In genomic region chr5:34370840-34371239, GRCm38 (mm10) we compare ENCODE assay signal across 8 mouse cellular contexts. TPM values are rescaled to one million over a fixed set of nuclear protein-coding genes. Genes with fewer than 3 reads are reported as not detected.
DNase-seq lines count a peak whose midpoint lies in the region; ATAC-seq and TF ChIP-seq lines count a peak whose summit lies in the region.

No protein-coding gene starts in this region.

- no peaks in the 10 kb centered on the region for H3K9me3 ChIP-seq in heart, embryonic 12.5 days (replicated peaks)
- H3K9me3 ChIP-seq in ES-E14 (ENCODE audit: control insufficient read depth, insufficient read depth, low read depth, low read length), result no peaks in the 10 kb centered on the region
- no peaks in the 10 kb centered on the region for H3K9me3 ChIP-seq in forebrain, postnatal 0 days (ENCODE audit: low read length)

- no peaks in the 10 kb centered on the region for H3K36me3 ChIP-seq in heart, embryonic 12.5 days
- no peaks in the 10 kb centered on the region for H3K36me3 ChIP-seq in ES-E14 (ENCODE audit: control insufficient read depth, insufficient read depth, low read length, poor library complexity, severe bottlenecking)
- no peaks in the 10 kb centered on the region for H3K36me3 ChIP-seq in forebrain, postnatal 0 days (ENCODE audit: insufficient read depth)
- no peaks in the 10 kb centered on the region for H3K36me3 ChIP-seq in macrophage (ENCODE audit: inconsistent target)

- no peak for ATAC-seq in heart, embryonic 12.5 days (ENCODE audit: insufficient number of reproducible peaks, low FRiP score)
- ATAC-seq in forebrain, postnatal 0 days, result no peak

- no peaks in the 10 kb centered on the region for H3K27me3 ChIP-seq in heart, embryonic 12.5 days (replicated peaks)
- H3K27me3 ChIP-seq in forebrain, postnatal 0 days (ENCODE audit: insufficient read depth, low read length), result no peaks in the 10 kb centered on the region

- H3K27ac ChIP-seq in heart, embryonic 12.5 days (ENCODE audit: poor library complexity, severe bottlenecking), result peak overlapping the region; percentile 78
- no peak overlapping the region for H3K27ac ChIP-seq in ES-E14 (ENCODE audit: insufficient read depth, low read depth, low read length, poor library complexity, severe bottlenecking)
- no peak overlapping the region for H3K27ac ChIP-seq in forebrain, postnatal 0 days (ENCODE audit: low read depth, low read length)
- H3K27ac ChIP-seq in macrophage, result no peak overlapping the region

- peak overlapping the region; percentile 89 for H3K4me2 ChIP-seq in heart, embryonic 12.5 days
- H3K4me2 ChIP-seq in forebrain, postnatal 0 days (ENCODE audit: low read depth), result peak overlapping the region; percentile 51

- no peak for DNase-seq in heart, postnatal 4 days
- no peak for DNase-seq in ES-E14 (ENCODE audit: low read depth, low spot score)
- no peak for DNase-seq in forebrain, postnatal 0 days
- no peak for DNase-seq in adrenal gland, postnatal 25 days
- no peak for DNase-seq in cerebellum, adult 9-10 months
- DNase-seq in frontal cortex, postnatal 25 days (ENCODE audit: low spot score in 2 of 2), result no peak

- WGBS in heart, embryonic 12.5 days, result 28% methylated on average over 8 of the region's 8 CpGs
- 19% methylated on average over 8 of the region's 8 CpGs for WGBS in forebrain, postnatal 0 days
- WGBS in macrophage (ENCODE audit: missing documents), result 36% methylated on average over 8 of the region's 8 CpGs

- H3K4me1 ChIP-seq in heart, embryonic 12.5 days (replicated peaks), result peaks cover 27% of the 10 kb centered on the region
- H3K4me1 ChIP-seq in ES-E14 (ENCODE audit: control insufficient read depth in 2 of 2, insufficient read depth in 2 of 2, low read length in 2 of 2, poor library complexity in 1 of 2), result no peaks in the 10 kb centered on the region
- peaks cover 7% of the 10 kb centered on the region; the same call in 1 of the 2 replicates for H3K4me1 ChIP-seq in forebrain, postnatal 0 days (ENCODE audit: insufficient read depth)

- H3K4me3 ChIP-seq in heart, embryonic 12.5 days, result peak overlapping the region; percentile 97
- peak overlapping the region; percentile 65 to 97 for H3K4me3 ChIP-seq in ES-E14 (ENCODE audit: insufficient read depth in 1 of 2, low read depth in 1 of 2, low read length in 2 of 2, poor library complexity in 1 of 2, severe bottlenecking in 1 of 2)
- peak overlapping the region; percentile 93 for H3K4me3 ChIP-seq in forebrain, postnatal 0 days (ENCODE audit: low read depth, low read length)
- peak overlapping the region; percentile 64 for H3K4me3 ChIP-seq in macrophage (ENCODE audit: inconsistent target)

- TF ChIP-seq CTCF in forebrain, postnatal 0 days (IDR thresholded peaks at IDR 0.05; ENCODE audit: low read depth), result no peak

- H3K79me2 ChIP-seq in macrophage (ENCODE audit: inconsistent target), result peaks cover 55% of the 10 kb centered on the region

- peak overlapping the region; percentile 98 for H3K9ac ChIP-seq in heart, embryonic 12.5 days
- peak overlapping the region; percentile 90 for H3K9ac ChIP-seq in ES-E14 (ENCODE audit: insufficient read depth, low read depth, low read length, poor library complexity, severe bottlenecking)
- H3K9ac ChIP-seq in forebrain, postnatal 0 days, result peak overlapping the region; percentile 88; the same call in 1 of the 2 replicates

- in situ Hi-C loops in ES-E14 (cut with MboI; ENCODE audit: low sequenced_read_pairs in 2 of 2, unreplicated experiment in 2 of 2), result no loop called here

TF ChIP-seq in ES-E14, 5 proteins besides CTCF, POLR2A, EP300 and RAD21:
- no peak for TF ChIP-seq ZC3H11A (IDR thresholded peaks at IDR 0.05; ENCODE audit: borderline replicate concordance, low read depth, low read length)
- TF ChIP-seq ZNF384 (IDR thresholded peaks at IDR 0.05; ENCODE audit: low read depth, low read length), result no peak
- TF ChIP-seq HCFC1 (IDR thresholded peaks at IDR 0.05; ENCODE audit: borderline replicate concordance, insufficient read depth, low read length), result no peak
- no peak for TF ChIP-seq CHD2 (IDR thresholded peaks at IDR 0.05; ENCODE audit: low read depth, low read length)
- TF ChIP-seq MAFK (IDR thresholded peaks at IDR 0.05; ENCODE audit: insufficient read depth, low read depth, low read length), result no peak

RNA-seq across cellular contexts. Expression of gene Fam193a, which starts 1.1 kb away (rescaled TPM):
- polyA plus RNA-seq in heart, embryonic 12.5 days (2016; fragmentation: Nextera tagmentation; extraction: Ambion mirVana), result 7.8 and 8.5 TPM in 2 replicates
- total RNA-seq in heart, postnatal 4 days (2021), result 10 to 100 TPM; 36.0 to 41.7 TPM
- 17.3 and 19.0 TPM in 2 replicates for total RNA-seq in ES-E14 (2012; rRNA removed)
- total RNA-seq in forebrain, postnatal 0 days (2014; rRNA removed), result 39.9 and 44.5 TPM in 2 replicates
- 6.0 and 9.8 TPM in 2 replicates for polyA plus RNA-seq in forebrain, postnatal 0 days (2015; fragmentation: Nextera tagmentation; extraction: Ambion mirVana)
- total RNA-seq in macrophage (2018; cell fraction: chromatin; rRNA removed), result 100 to 1,000 TPM; 118 to 250 (median 176) TPM
- total RNA-seq in macrophage (2018; cell fraction: cytosol; rRNA removed), result 10 to 100 TPM; 18.5 to 35.6 (median 25.8) TPM
- 100 to 1,000 TPM in 11 of 26 experiments, 10 to 100 TPM in 15; 47.7 to 158 (median 88.4) TPM for total RNA-seq in macrophage (2018; cell fraction: nucleus; rRNA removed)
- polyA plus RNA-seq in macrophage (2018), result 18.5 to 47.9 TPM (median 18.6 TPM) in 3 replicates
- 38.0 and 38.3 TPM in 2 replicates for total RNA-seq in adrenal gland, postnatal 25 days (2021)

RNA-seq across cellular contexts. Expression of gene Rnf4, which starts 34.8 kb away (rescaled TPM):
- 125 and 130 TPM in 2 replicates for polyA plus RNA-seq in heart, embryonic 12.5 days (2016; fragmentation: Nextera tagmentation; extraction: Ambion mirVana)
- total RNA-seq in heart, postnatal 4 days (2021), result 10 to 100 TPM; 85.8 to 86.3 TPM
- 177 and 186 TPM in 2 replicates for total RNA-seq in ES-E14 (2012; rRNA removed)
- 116 and 122 TPM in 2 replicates for total RNA-seq in forebrain, postnatal 0 days (2014; rRNA removed)
- 122 and 129 TPM in 2 replicates for polyA plus RNA-seq in forebrain, postnatal 0 days (2015; fragmentation: Nextera tagmentation; extraction: Ambion mirVana)
- total RNA-seq in macrophage (2018; cell fraction: chromatin; rRNA removed), result 100 to 1,000 TPM; 104 to 217 (median 170) TPM
- total RNA-seq in macrophage (2018; cell fraction: cytosol; rRNA removed), result 100 to 1,000 TPM in 14 of 26 experiments, 10 to 100 TPM in 12; 75.5 to 132 (median 104) TPM
- 100 to 1,000 TPM in 22 of 26 experiments, 10 to 100 TPM in 4; 75.2 to 202 (median 143) TPM for total RNA-seq in macrophage (2018; cell fraction: nucleus; rRNA removed)
- polyA plus RNA-seq in macrophage (2018), result 52.5 to 83.1 TPM (median 60.3 TPM) in 3 replicates
- 92.9 and 94.1 TPM in 2 replicates for total RNA-seq in adrenal gland, postnatal 25 days (2021)
